In the genomic region with DNA sequence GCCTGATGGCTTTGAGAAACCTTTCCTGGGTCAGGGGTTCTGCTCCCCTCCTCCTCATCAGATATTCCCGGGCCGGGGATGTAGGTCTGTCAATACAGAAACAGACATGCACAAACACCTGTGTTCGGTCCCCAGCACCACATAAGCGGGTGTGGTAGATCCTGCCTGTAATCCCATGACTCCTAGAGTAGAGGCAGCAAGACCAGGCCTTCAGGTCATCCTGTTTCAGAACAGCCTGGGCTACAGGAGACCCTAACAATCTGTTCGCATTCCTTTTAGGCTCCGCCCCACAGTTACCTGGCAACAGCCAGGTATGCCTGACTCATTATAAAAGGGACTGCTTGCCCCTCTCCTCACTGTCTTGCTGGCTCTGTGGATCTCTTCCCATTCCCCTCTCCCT, we compare ENCODE assay signal across 8 mouse cellular contexts. TPM values are rescaled to one million over a fixed set of nuclear protein-coding genes. Genes with fewer than 3 reads are reported as not detected.
DNase-seq lines count a peak whose midpoint lies in the region; ATAC-seq and TF ChIP-seq lines count a peak whose summit lies in the region.

No protein-coding gene starts in this region.

- 21% methylated on average over 6 of the region's 6 CpGs for WGBS in forebrain, embryonic 16.5 days
- 50% methylated on average over 6 of the region's 6 CpGs for WGBS in liver, postnatal 0 days (ENCODE audit: insufficient replicate concordance)

- peaks cover 0 to 2% of the 10 kb centered on the region in 2 experiments for H3K36me3 ChIP-seq in CH12.LX (replicated peaks in 1 of 2; ENCODE audit: control insufficient read depth in 1 of 2, insufficient read depth in 1 of 2, low read length in 1 of 2)
- no peaks in the 10 kb centered on the region for H3K36me3 ChIP-seq in forebrain, embryonic 16.5 days (ENCODE audit: control insufficient read depth, insufficient read depth)
- no peaks in the 10 kb centered on the region for H3K36me3 ChIP-seq in liver, postnatal 0 days (replicated peaks; ENCODE audit: insufficient read depth, low read length)

- intact Hi-C loops in gastrocnemius, adult 2 months (cut with DNase I): no loop called here

- peak overlapping the region; percentile 92 for H3K4me3 ChIP-seq in gastrocnemius, adult 2 months
- peak overlapping the region; percentile 53 to 84 (median 82) for H3K4me3 ChIP-seq in CH12.LX (replicated peaks in 1 of 3; ENCODE audit: low read depth in 2 of 3, low read length in 2 of 3, poor library complexity in 1 of 3)
- peak overlapping the region; percentile 81 for H3K4me3 ChIP-seq in forebrain, embryonic 16.5 days (replicated peaks; ENCODE audit: low read length)
- H3K4me3 ChIP-seq in liver, postnatal 0 days (ENCODE audit: low read depth, low read length): peak overlapping the region; percentile 58

- no peak for TF ChIP-seq CTCF in gastrocnemius, adult 2 months (IDR thresholded peaks at IDR 0.05)
- TF ChIP-seq CTCF in CH12.LX (conservative IDR thresholded peaks at IDR 0.05 in 1 of 2, IDR thresholded peaks at IDR 0.05 in 1 of 2; ENCODE audit: low read depth in 2 of 2, low read length in 2 of 2): no peak
- TF ChIP-seq CTCF in liver, postnatal 0 days (IDR thresholded peaks at IDR 0.05; ENCODE audit: low read depth): no peak

- no peak for TF ChIP-seq RAD21 in CH12.LX (IDR thresholded peaks at IDR 0.05; ENCODE audit: low read depth, low read length)

- H3K4me1 ChIP-seq in CH12.LX (ENCODE audit: control insufficient read depth in 1 of 2, insufficient read depth in 2 of 2): peaks cover 2 to 15% of the 10 kb centered on the region in 2 experiments; a peak in 3 of 4 replicates
- peaks cover 16% of the 10 kb centered on the region for H3K4me1 ChIP-seq in forebrain, embryonic 16.5 days (replicated peaks; ENCODE audit: control insufficient read depth, insufficient read depth, low read length)
- H3K4me1 ChIP-seq in liver, postnatal 0 days (ENCODE audit: insufficient read depth): peaks cover 18% of the 10 kb centered on the region

- H3K9me3 ChIP-seq in CH12.LX (replicated peaks; ENCODE audit: low read length): no peaks in the 10 kb centered on the region
- H3K9me3 ChIP-seq in forebrain, embryonic 16.5 days (ENCODE audit: control insufficient read depth, low read length): no peaks in the 10 kb centered on the region
- no peaks in the 10 kb centered on the region for H3K9me3 ChIP-seq in liver, postnatal 0 days (ENCODE audit: low read length)

- in situ Hi-C loops in CH12.LX (cut with MboI; ENCODE audit: low pct_ligation_motif_present, low pct_unique_long_range_greater_than_20kb, low sequenced_read_pairs): no loop called here

- H3K4me2 ChIP-seq in CH12.LX (ENCODE audit: insufficient read depth, low read depth, poor library complexity, severe bottlenecking): peak overlapping the region; percentile 95
- peak overlapping the region; percentile 93 for H3K4me2 ChIP-seq in forebrain, embryonic 16.5 days (ENCODE audit: low read length)
- peak overlapping the region; percentile 97 for H3K4me2 ChIP-seq in liver, postnatal 0 days (ENCODE audit: low read depth, low read length)

- H3K79me2 ChIP-seq in CH12.LX (replicated peaks; ENCODE audit: control insufficient read depth, extremely low read depth, insufficient read depth, poor library complexity, severe bottlenecking): no peaks in the 10 kb centered on the region

- no peak for TF ChIP-seq POLR2A in CH12.LX (IDR thresholded peaks at IDR 0.05; ENCODE audit: low read depth, low read length)

- no peak for DNase-seq in gastrocnemius, adult 2 months
- DNase-seq in gastrocnemius, postnatal 25 days: no peak
- DNase-seq in CH12.LX (ENCODE audit: extremely low read depth): no peak
- DNase-seq in liver, postnatal 0 days: no peak
- no peak for DNase-seq in adrenal gland, adult 2 months
- no peak for DNase-seq in adrenal gland, postnatal 10 days
- no peak for DNase-seq in gastrocnemius, adult 8-10 months (ENCODE audit: low spot score in 2 of 2)

- no peak for TF ChIP-seq EP300 in CH12.LX (IDR thresholded peaks at IDR 0.05; ENCODE audit: low read length)
- no peak for TF ChIP-seq EP300 in liver, postnatal 0 days (IDR thresholded peaks at IDR 0.05; ENCODE audit: low read depth)

- H3K27ac ChIP-seq in gastrocnemius, adult 2 months: peak overlapping the region; percentile 86
- no peak overlapping the region for H3K27ac ChIP-seq in CH12.LX (ENCODE audit: insufficient read depth, low read depth)
- H3K27ac ChIP-seq in forebrain, embryonic 16.5 days (ENCODE audit: low read length): no peak overlapping the region
- peak overlapping the region; percentile 49; the same call in 1 of the 2 replicates for H3K27ac ChIP-seq in liver, postnatal 0 days (ENCODE audit: low read depth)

- dilution Hi-C loops in CH12.LX (cut with MboI; ENCODE audit: extremely low pct_ligation_motif_present, extremely low pct_unique_long_range_greater_than_20kb, low sequenced_read_pairs): no loop called here

- no peaks in the 10 kb centered on the region for H3K27me3 ChIP-seq in CH12.LX (replicated peaks)
- no peaks in the 10 kb centered on the region for H3K27me3 ChIP-seq in forebrain, embryonic 16.5 days (replicated peaks; ENCODE audit: control insufficient read depth, insufficient read depth, low read length)
- H3K27me3 ChIP-seq in liver, postnatal 0 days (ENCODE audit: insufficient read depth, low read length): no peaks in the 10 kb centered on the region

- H3K9ac ChIP-seq in CH12.LX (ENCODE audit: insufficient read depth, low read depth): peak overlapping the region; percentile 82
- H3K9ac ChIP-seq in forebrain, embryonic 16.5 days (replicated peaks; ENCODE audit: low read depth, low read length): peak overlapping the region; percentile 92
- H3K9ac ChIP-seq in liver, postnatal 0 days (replicated peaks): peak overlapping the region; percentile 68; the same call in 1 of the 2 replicates

- ATAC-seq in forebrain, embryonic 16.5 days: no peak
- no peak for ATAC-seq in liver, postnatal 0 days

RNA-seq across cellular contexts. Expression of gene 2310034G01Rik, which starts 0.6 kb away (rescaled TPM):
- under 1 TPM; 0.17 to 0.18 TPM for total RNA-seq in gastrocnemius, adult 2 months (2021)
- total RNA-seq in gastrocnemius, postnatal 25 days (2021): under 1 TPM; 0.33 to 0.38 TPM
- total RNA-seq in CH12.LX (2012; rRNA removed) (1.3 and 1.4 TPM in 2 replicates), CH12.LX (2014; rRNA removed) (1.5 and 1.6 TPM in 2 replicates)
- polyA plus RNA-seq in CH12.LX (2012; ENCODE audit: insufficient read length, low read depth): 1.1 and 1.4 TPM in 2 replicates
- 2.1 and 3.0 TPM in 2 replicates for polyA plus RNA-seq in forebrain, embryonic 16.5 days (2015; fragmentation: Nextera tagmentation; extraction: Ambion mirVana)
- polyA plus RNA-seq in liver, postnatal 0 days (2015; fragmentation: Nextera tagmentation; extraction: Ambion mirVana): 0.75 and 1.0 TPM in 2 replicates
- 1 to 10 TPM in 1 of 2 experiments, under 1 TPM in 1; 0.90 to 1.6 TPM for total RNA-seq in adrenal gland, adult 2 months (2021)
- 1.7 and 2.8 TPM in 2 replicates for polyA plus RNA-seq in adrenal gland, adult 2 months (2012; rRNA removed)
- under 1 TPM; 0.33 to 0.58 TPM for total RNA-seq in adrenal gland, postnatal 10 days (2021)
- total RNA-seq in gastrocnemius, adult 8-10 months (2022): under 1 TPM in 3 of 4 experiments, not detected in 1; 0.27 to 0.35 (median 0.29) TPM

RNA-seq across cellular contexts. Expression of gene Mfsd13a, which starts 8.6 kb away (rescaled TPM):
- 1 to 10 TPM in 1 of 2 experiments, under 1 TPM in 1; 0.82 to 1.2 TPM for total RNA-seq in gastrocnemius, adult 2 months (2021)
- 1 to 10 TPM; 1.0 to 1.2 TPM for total RNA-seq in gastrocnemius, postnatal 25 days (2021)
- total RNA-seq in CH12.LX (2012; rRNA removed) (4.9 and 7.6 TPM in 2 replicates), CH12.LX (2014; rRNA removed) (2.8 and 3.1 TPM in 2 replicates)
- polyA plus RNA-seq in CH12.LX (2012; ENCODE audit: insufficient read length, low read depth): 13.2 and 15.9 TPM in 2 replicates
- 12.2 and 12.3 TPM in 2 replicates for polyA plus RNA-seq in forebrain, embryonic 16.5 days (2015; fragmentation: Nextera tagmentation; extraction: Ambion mirVana)
- polyA plus RNA-seq in liver, postnatal 0 days (2015; fragmentation: Nextera tagmentation; extraction: Ambion mirVana): 3.4 and 3.9 TPM in 2 replicates
- total RNA-seq in adrenal gland, adult 2 months (2021): 1 to 10 TPM; 7.3 to 9.6 TPM
- polyA plus RNA-seq in adrenal gland, adult 2 months (2012; rRNA removed): 43.2 and 63.5 TPM in 2 replicates
- total RNA-seq in adrenal gland, postnatal 10 days (2021): 1 to 10 TPM; 4.6 to 7.4 TPM
- total RNA-seq in gastrocnemius, adult 8-10 months (2022): 1 to 10 TPM; 1.1 to 2.2 (median 1.9) TPM

RNA-seq across cellular contexts. Expression of gene Cuedc2, which starts 11.0 kb away (rescaled TPM):
- total RNA-seq in gastrocnemius, adult 2 months (2021): 10 to 100 TPM; 58.2 to 67.6 TPM
- total RNA-seq in gastrocnemius, postnatal 25 days (2021): 10 to 100 TPM; 56.1 to 56.5 TPM
- total RNA-seq in CH12.LX (2012; rRNA removed): 95.1 and 102 TPM in 2 replicates
- total RNA-seq in CH12.LX (2014; rRNA removed): 117 and 120 TPM in 2 replicates
- 94.4 and 123 TPM in 2 replicates for polyA plus RNA-seq in CH12.LX (2012; ENCODE audit: insufficient read length, low read depth)
- polyA plus RNA-seq in forebrain, embryonic 16.5 days (2015; fragmentation: Nextera tagmentation; extraction: Ambion mirVana): 375 and 392 TPM in 2 replicates
- polyA plus RNA-seq in liver, postnatal 0 days (2015; fragmentation: Nextera tagmentation; extraction: Ambion mirVana): 52.4 and 53.8 TPM in 2 replicates
- 10 to 100 TPM; 72.2 to 87.7 TPM for total RNA-seq in adrenal gland, adult 2 months (2021)
- polyA plus RNA-seq in adrenal gland, adult 2 months (2012; rRNA removed): 41.3 and 42.5 TPM in 2 replicates
- 10 to 100 TPM; 78.9 to 90.4 TPM for total RNA-seq in adrenal gland, postnatal 10 days (2021)
- 10 to 100 TPM; 57.5 to 66.3 (median 64.3) TPM for total RNA-seq in gastrocnemius, adult 8-10 months (2022)

RNA-seq across cellular contexts. Expression of gene Fbxl15, which starts 21.6 kb away (rescaled TPM):
- total RNA-seq in gastrocnemius, adult 2 months (2021): 1 to 10 TPM; 2.9 to 3.8 TPM
- total RNA-seq in gastrocnemius, postnatal 25 days (2021): 1 to 10 TPM; 2.9 TPM
- 9.9 and 10.4 TPM in 2 replicates for total RNA-seq in CH12.LX (2012; rRNA removed)
- total RNA-seq in CH12.LX (2014; rRNA removed): 6.8 and 9.4 TPM in 2 replicates
- polyA plus RNA-seq in CH12.LX (2012; ENCODE audit: insufficient read length, low read depth): 7.3 and 7.6 TPM in 2 replicates
- polyA plus RNA-seq in forebrain, embryonic 16.5 days (2015; fragmentation: Nextera tagmentation; extraction: Ambion mirVana): 40.1 and 44.2 TPM in 2 replicates
- 8.6 and 8.8 TPM in 2 replicates for polyA plus RNA-seq in liver, postnatal 0 days (2015; fragmentation: Nextera tagmentation; extraction: Ambion mirVana)
- total RNA-seq in adrenal gland, adult 2 months (2021): 10 to 100 TPM in 1 of 2 experiments, 1 to 10 TPM in 1; 6.7 to 12.1 TPM
- polyA plus RNA-seq in adrenal gland, adult 2 months (2012; rRNA removed): 41.6 and 60.3 TPM in 2 replicates
- 10 to 100 TPM in 1 of 2 experiments, 1 to 10 TPM in 1; 8.9 to 10.5 TPM for total RNA-seq in adrenal gland, postnatal 10 days (2021)
- total RNA-seq in gastrocnemius, adult 8-10 months (2022): 1 to 10 TPM; 2.0 to 3.9 (median 3.0) TPM

RNA-seq across cellular contexts. Expression of gene Psd, which starts 22.6 kb away (rescaled TPM):
- under 1 TPM; 0.14 to 0.36 TPM for total RNA-seq in gastrocnemius, adult 2 months (2021)
- total RNA-seq in gastrocnemius, postnatal 25 days (2021): under 1 TPM; 0.28 to 0.54 TPM
- total RNA-seq in CH12.LX (2012; rRNA removed) (1.3 and 2.2 TPM in 2 replicates), CH12.LX (2014; rRNA removed) (0.39 and 0.70 TPM in 2 replicates)
- 20.1 and 20.6 TPM in 2 replicates for polyA plus RNA-seq in CH12.LX (2012; ENCODE audit: insufficient read length, low read depth)
- polyA plus RNA-seq in forebrain, embryonic 16.5 days (2015; fragmentation: Nextera tagmentation; extraction: Ambion mirVana): 74.1 and 89.8 TPM in 2 replicates
- polyA plus RNA-seq in liver, postnatal 0 days (2015; fragmentation: Nextera tagmentation; extraction: Ambion mirVana): 1.9 and 2.0 TPM in 2 replicates
- total RNA-seq in adrenal gland, adult 2 months (2021): 1 to 10 TPM; 7.3 to 7.9 TPM
- polyA plus RNA-seq in adrenal gland, adult 2 months (2012; rRNA removed): 13.7 and 18.1 TPM in 2 replicates
- total RNA-seq in adrenal gland, postnatal 10 days (2021): 10 to 100 TPM in 1 of 2 experiments, 1 to 10 TPM in 1; 8.2 to 11.9 TPM
- under 1 TPM in 2 of 4 experiments, not detected in 2; 0.15 to 0.19 TPM for total RNA-seq in gastrocnemius, adult 8-10 months (2022)

Comparison
In these comparisons a context has a peak if more than half of its experiments do, and no peak if none do; other contexts are left out.
1. H3K27ac ChIP-seq: peak in gastrocnemius, adult 2 months (single experiment) and liver, postnatal 0 days (single experiment); none in CH12.LX (single experiment) and forebrain, embryonic 16.5 days (single experiment).
2. Peak in every context shown above with its lines, with median percentiles within 50 percentile points of each other: H3K4me3 ChIP-seq, H3K4me2 ChIP-seq and H3K9ac ChIP-seq.